Mouse (Mus musculus): ENCODE results near the gene Kcnk18. TPM values are rescaled to one million over a fixed set of nuclear protein-coding genes. Genes with fewer than 3 reads are reported as not detected.

The Kcnk18 gene
- polyA plus RNA-seq, 1 experiment from 2014 or later, result not detected

DNA sequence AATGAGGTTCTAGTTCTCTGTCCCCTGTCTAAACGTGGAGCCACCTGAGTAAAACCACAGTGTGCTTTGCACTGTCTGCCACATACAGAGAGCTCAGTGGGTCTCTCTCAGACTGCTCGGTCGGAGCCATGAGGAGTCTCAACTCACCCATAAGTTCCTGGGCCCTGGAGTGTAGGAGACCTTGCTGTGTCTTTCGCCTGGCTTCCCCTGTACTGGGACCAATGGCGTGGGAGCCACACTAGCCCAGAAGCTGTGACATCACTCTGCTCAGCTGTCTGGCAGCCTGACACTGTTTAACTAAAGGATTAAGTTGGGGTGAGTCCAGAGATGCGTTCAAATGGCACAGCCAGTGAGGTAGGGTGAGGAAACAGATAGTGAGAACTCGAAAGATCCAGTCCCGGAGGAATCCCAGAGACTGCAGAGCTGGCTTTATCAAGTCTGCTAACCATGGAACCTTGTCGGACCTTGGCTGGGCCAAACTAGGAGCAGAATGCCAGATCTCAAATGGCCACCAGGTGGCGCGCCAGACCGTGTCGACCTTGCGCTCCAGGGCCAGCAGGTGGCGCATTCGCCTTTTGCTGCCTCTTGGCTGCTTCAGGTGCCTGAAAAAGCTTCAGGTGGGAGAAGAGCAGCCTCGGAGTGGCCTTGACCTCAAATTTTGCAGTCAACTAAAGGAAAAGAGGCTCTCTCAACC is 20.3 kb downstream of the Kcnk18 start:
- H3K27ac ChIP-seq (ENCODE audit: low read depth, low read length), result no peak overlapping the region
- H3K4me1 ChIP-seq (ENCODE audit: control insufficient read depth, insufficient read depth, low read length), result no peaks in the 10 kb centered on the region
- H3K9me3 ChIP-seq (ENCODE audit: control insufficient read depth, low read length), result no peaks in the 10 kb centered on the region
- H3K4me3 ChIP-seq (ENCODE audit: low read depth, low read length), result no peak overlapping the region
- H3K4me2 ChIP-seq (ENCODE audit: low read depth, low read length), result no peak overlapping the region
- ATAC-seq (ENCODE audit: low read depth), result peak; percentile 54; the same call in 1 of the 2 replicates
- H3K27me3 ChIP-seq (ENCODE audit: control insufficient read depth, insufficient read depth, low read length), result no peaks in the 10 kb centered on the region
- WGBS, result 28% methylated on average over 17 of the region's 17 CpGs
- no peak overlapping the region for H3K9ac ChIP-seq (replicated peaks; ENCODE audit: low read depth, low read length)
- no peaks in the 10 kb centered on the region for H3K36me3 ChIP-seq (ENCODE audit: control insufficient read depth, insufficient read depth, low read length)

DNA sequence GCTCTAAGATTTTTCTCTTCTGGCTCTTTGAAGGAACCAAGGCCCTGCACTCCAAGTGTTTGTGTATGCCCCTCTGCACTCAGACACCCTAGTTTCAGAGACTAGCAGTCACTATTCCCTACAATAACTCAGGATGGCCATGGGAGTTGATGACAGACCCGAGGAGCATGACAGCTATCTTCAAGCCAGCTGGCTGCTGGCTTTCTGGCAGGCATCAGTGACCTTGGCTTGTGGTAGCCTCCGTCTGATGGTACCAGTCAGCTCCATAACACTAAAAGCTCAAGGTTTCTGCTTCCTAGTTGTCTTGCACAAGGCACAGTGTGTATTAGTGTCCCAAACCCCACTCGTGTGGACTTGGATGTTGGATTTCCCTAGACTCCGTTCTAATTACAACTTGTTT is 23.0 kb downstream of the Kcnk18 start:
- 87% methylated on average over 4 of the region's 4 CpGs for WGBS
- Histone ChIP-seq H3K4me2 (ENCODE audit: low read depth, low read length) (no peak overlapping the region), H3K36me3 (ENCODE audit: control insufficient read depth, insufficient read depth, low read length) (no peaks in the 10 kb centered on the region), H3K27ac (ENCODE audit: low read depth, low read length) (no peak overlapping the region), H3K9ac (replicated peaks; ENCODE audit: low read depth, low read length) (no peak overlapping the region), H3K4me1 (ENCODE audit: control insufficient read depth, insufficient read depth, low read length) (no peaks in the 10 kb centered on the region), H3K4me3 (ENCODE audit: low read depth, low read length) (no peak overlapping the region), H3K9me3 (ENCODE audit: control insufficient read depth, low read length) (no peaks in the 10 kb centered on the region), H3K27me3 (ENCODE audit: control insufficient read depth, insufficient read depth, low read length) (no peaks in the 10 kb centered on the region)
- no peak for ATAC-seq (ENCODE audit: low read depth)

DNA sequence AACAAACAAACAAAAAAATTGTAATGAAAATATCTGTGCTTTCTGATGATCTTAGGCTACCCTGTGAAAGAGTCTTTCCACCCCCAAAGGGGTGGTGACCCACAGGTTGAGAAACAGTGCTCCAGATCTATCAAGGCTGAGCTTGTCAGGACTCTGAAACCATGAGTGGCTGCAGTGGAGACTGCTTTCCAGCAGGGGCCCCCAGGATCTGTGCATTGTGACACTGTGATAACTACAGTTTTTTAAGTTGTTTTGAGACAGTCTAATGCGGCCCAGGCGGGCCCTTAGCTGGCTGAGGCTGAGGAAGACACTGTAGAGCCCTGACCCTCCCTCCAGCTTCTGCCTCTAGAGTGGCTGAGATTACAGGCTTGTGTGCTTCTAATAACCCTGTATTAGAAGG is 24.0 kb downstream of the Kcnk18 start:
- H3K4me3 ChIP-seq (ENCODE audit: low read depth, low read length), result no peak overlapping the region
- no peaks in the 10 kb centered on the region for H3K27me3 ChIP-seq (ENCODE audit: control insufficient read depth, insufficient read depth, low read length)
- no peaks in the 10 kb centered on the region for H3K4me1 ChIP-seq (ENCODE audit: control insufficient read depth, insufficient read depth, low read length)
- WGBS, result 88% methylated on average over 2 of the region's 2 CpGs
- H3K27ac ChIP-seq (ENCODE audit: low read depth, low read length), result no peak overlapping the region
- H3K9me3 ChIP-seq (ENCODE audit: control insufficient read depth, low read length), result no peaks in the 10 kb centered on the region
- H3K9ac ChIP-seq (replicated peaks; ENCODE audit: low read depth, low read length), result no peak overlapping the region
- no peaks in the 10 kb centered on the region for H3K36me3 ChIP-seq (ENCODE audit: control insufficient read depth, insufficient read depth, low read length)
- no peak for ATAC-seq (ENCODE audit: low read depth)
- H3K4me2 ChIP-seq (ENCODE audit: low read depth, low read length), result no peak overlapping the region

DNA sequence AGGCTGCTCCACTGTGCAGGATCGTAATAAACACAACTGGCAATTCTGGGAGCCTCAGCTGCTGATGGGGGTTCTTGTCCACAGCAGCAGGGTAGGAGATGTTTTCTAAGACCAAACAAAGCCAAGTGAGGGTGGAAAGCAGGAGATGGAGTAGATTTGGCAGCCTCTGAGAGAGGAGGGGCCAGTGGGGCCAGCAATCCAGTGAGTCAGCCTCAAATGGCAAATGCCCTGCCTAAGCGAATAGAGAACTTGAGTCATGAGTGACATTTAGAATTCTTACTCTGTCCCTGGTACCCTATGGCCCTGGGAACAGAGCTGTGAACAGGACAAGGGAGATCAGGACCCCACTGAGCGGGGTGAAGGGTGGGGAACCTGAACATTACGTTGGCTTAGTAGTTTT is 29.1 kb downstream of the Kcnk18 start:
- H3K9me3 ChIP-seq (ENCODE audit: control insufficient read depth, low read length), result no peaks in the 10 kb centered on the region
- no peak for ATAC-seq (ENCODE audit: low read depth)
- no peak overlapping the region for H3K9ac ChIP-seq (replicated peaks; ENCODE audit: low read depth, low read length)
- no peak overlapping the region for H3K27ac ChIP-seq (ENCODE audit: low read depth, low read length)
- WGBS, result 83% methylated on average over 4 of the region's 4 CpGs
- no peaks in the 10 kb centered on the region for H3K4me1 ChIP-seq (ENCODE audit: control insufficient read depth, insufficient read depth, low read length)
- H3K27me3 ChIP-seq (ENCODE audit: control insufficient read depth, insufficient read depth, low read length), result no peaks in the 10 kb centered on the region
- H3K36me3 ChIP-seq (ENCODE audit: control insufficient read depth, insufficient read depth, low read length), result no peaks in the 10 kb centered on the region
- H3K4me3 ChIP-seq (ENCODE audit: low read depth, low read length), result no peak overlapping the region
- no peak overlapping the region for H3K4me2 ChIP-seq (ENCODE audit: low read depth, low read length)

DNA sequence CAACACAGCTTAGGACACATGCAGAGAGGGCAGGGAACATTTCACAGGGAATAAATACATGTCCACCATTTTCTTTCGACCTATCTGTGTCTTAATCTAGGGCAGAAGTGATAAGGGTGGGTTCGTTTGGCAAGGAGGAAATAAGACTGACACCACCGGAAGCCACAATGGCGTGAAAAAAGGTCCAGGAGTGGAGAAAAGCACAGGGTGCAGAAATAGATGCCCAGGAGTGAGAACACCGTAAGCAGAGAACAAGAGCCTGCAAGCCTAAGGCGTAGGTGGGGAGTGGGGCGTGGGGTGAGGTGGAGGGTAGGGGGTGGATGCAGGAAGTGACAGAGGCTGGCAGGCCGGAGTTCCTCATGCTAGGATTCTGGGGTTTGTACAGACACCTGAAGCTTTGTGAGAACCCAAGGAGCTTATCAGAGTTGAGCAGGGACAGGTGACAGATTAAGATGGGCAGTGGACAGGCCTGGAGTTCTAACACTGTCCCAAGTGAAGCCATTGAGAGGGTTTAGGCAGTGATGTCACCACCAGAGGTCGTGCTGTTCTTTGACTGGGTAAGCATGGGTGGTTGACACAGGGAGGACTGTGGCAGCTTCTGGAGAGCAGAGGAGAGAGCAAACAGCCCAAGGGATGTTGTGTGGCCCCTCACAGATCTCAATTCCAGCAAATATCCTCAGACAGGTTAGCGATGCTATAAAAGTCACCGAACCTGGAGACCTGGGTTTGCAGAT is 29.7 kb downstream of the Kcnk18 start:
- WGBS, result 82% methylated on average over 11 of the region's 11 CpGs

DNA sequence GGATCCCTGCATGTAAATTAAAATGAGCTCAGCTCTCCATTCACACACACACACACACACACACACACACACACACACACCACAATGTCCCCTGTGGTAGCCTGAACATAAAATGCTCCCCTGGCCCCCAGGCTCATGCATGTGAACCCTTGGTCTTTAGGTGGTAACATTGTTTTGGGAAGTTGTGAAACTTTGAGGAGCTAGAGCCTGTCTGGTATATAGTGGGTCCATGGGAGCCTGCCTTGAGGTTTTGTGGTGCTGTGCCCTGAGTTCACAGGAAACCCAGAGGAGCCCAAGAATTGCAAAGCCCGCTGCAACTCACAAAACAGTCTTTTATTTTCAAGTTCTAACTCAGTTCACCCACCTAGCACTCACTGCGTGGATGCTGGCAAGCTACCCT is 33.6 kb downstream of the Kcnk18 start:
- Histone ChIP-seq H3K4me3 (ENCODE audit: low read depth, low read length) (no peak overlapping the region), H3K9ac (replicated peaks; ENCODE audit: low read depth, low read length) (no peak overlapping the region), H3K4me2 (ENCODE audit: low read depth, low read length) (no peak overlapping the region), H3K36me3 (ENCODE audit: control insufficient read depth, insufficient read depth, low read length) (no peaks in the 10 kb centered on the region), H3K4me1 (ENCODE audit: control insufficient read depth, insufficient read depth, low read length) (no peaks in the 10 kb centered on the region), H3K27me3 (ENCODE audit: control insufficient read depth, insufficient read depth, low read length) (no peaks in the 10 kb centered on the region), H3K27ac (ENCODE audit: low read depth, low read length) (no peak overlapping the region), H3K9me3 (ENCODE audit: control insufficient read depth, low read length) (no peaks in the 10 kb centered on the region)
- 75% methylated on average over 2 of the region's 2 CpGs for WGBS
- ATAC-seq (ENCODE audit: low read depth), result no peak

More for the DNA sequence above, 29.7 kb downstream of the Kcnk18 start:
- no peak overlapping the region for H3K9ac ChIP-seq (replicated peaks; ENCODE audit: low read depth, low read length)
- H3K27me3 ChIP-seq (ENCODE audit: control insufficient read depth, insufficient read depth, low read length), result no peaks in the 10 kb centered on the region
- ATAC-seq (ENCODE audit: low read depth), result no peak
- no peak overlapping the region for H3K4me2 ChIP-seq (ENCODE audit: low read depth, low read length)
- no peak overlapping the region for H3K27ac ChIP-seq (ENCODE audit: low read depth, low read length)
- H3K36me3 ChIP-seq (ENCODE audit: control insufficient read depth, insufficient read depth, low read length), result no peaks in the 10 kb centered on the region
- no peaks in the 10 kb centered on the region for H3K4me1 ChIP-seq (ENCODE audit: control insufficient read depth, insufficient read depth, low read length)
- H3K4me3 ChIP-seq (ENCODE audit: low read depth, low read length), result no peak overlapping the region
- no peaks in the 10 kb centered on the region for H3K9me3 ChIP-seq (ENCODE audit: control insufficient read depth, low read length)

DNA sequence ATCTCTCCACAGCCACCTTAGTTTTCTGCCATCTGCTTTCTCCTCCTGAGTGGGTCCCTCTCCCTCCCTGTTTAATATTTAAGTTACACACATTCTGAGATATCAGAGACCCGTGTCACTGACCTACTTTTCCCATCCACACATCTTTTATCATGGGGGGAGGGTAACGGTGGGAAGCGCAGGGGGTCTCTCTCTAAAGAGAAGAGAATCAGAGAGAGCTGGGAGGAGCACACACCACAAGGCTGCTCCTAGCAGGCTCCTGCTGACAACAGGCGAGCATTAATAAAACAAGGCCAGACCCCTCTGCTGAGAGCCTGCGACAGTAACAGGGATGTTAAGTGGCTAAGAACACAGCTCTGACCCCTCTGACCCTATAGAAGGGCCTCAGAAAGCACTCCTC is 40.6 kb downstream of the Kcnk18 start:
- Histone ChIP-seq H3K4me2 (ENCODE audit: low read depth, low read length) (no peak overlapping the region), H3K4me1 (ENCODE audit: control insufficient read depth, insufficient read depth, low read length) (peaks cover 5% of the 10 kb centered on the region; the same call in 1 of the 2 replicates), H3K9me3 (ENCODE audit: control insufficient read depth, low read length) (no peaks in the 10 kb centered on the region), H3K27ac (ENCODE audit: low read depth, low read length) (no peak overlapping the region), H3K36me3 (ENCODE audit: control insufficient read depth, insufficient read depth, low read length) (no peaks in the 10 kb centered on the region), H3K9ac (replicated peaks; ENCODE audit: low read depth, low read length) (no peak overlapping the region), H3K4me3 (ENCODE audit: low read depth, low read length) (no peak overlapping the region), H3K27me3 (ENCODE audit: control insufficient read depth, insufficient read depth, low read length) (0 out of 2 replicates have a peak, but pooled peaks cover 2% of the 10 kb centered on the region)
- ATAC-seq (ENCODE audit: low read depth), result no peak
- WGBS, result 43% methylated on average over 5 of the region's 5 CpGs

DNA sequence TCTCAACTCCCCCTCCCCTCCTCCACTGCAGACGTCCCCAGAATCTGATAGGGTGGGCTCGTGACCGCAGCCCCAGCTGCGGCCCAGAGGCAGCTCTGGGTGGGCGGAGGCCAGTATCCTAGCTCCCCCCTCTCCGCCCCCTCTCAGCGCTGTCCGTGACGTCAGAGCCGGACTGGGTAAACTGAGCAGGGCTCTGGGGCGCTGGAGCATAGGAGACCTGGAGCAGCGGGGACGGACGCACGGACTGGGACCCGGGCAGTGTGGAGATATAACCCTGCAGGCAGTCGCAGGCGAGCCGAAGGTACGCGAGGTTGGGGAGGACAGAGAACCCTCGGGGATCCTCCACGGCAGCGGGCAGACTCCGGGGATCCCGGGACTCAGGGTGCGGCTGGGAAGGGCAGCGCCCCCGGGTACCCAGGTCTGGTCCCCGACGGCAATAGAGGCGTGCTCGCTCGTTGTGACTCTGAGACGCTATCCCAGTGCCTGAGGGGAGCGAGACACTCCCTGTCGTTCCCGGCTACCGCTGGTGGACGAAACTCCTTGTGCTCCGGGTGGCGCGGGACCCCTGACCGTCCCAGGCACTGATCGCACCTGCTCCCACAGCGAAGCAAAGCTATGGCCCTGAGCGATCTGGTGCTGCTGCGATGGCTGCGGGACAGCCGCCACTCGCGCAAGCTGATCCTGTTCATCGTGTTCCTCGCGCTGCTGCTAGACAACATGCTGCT is 41.9 kb downstream of the Kcnk18 start, which contains the start of gene Slc18a2:
Gene Slc18a2 (plus strand): TSS at position 179 of the 725 bp plus-strand sequence.
- Histone ChIP-seq H3K27me3 (ENCODE audit: control insufficient read depth, insufficient read depth, low read length) (0 out of 2 replicates have a peak, but pooled peaks cover 2% of the 10 kb centered on the region), H3K9ac (replicated peaks; ENCODE audit: low read depth, low read length) (peak within 1 kb of the TSS; percentile 39), H3K36me3 (ENCODE audit: control insufficient read depth, insufficient read depth, low read length) (no peaks in the 10 kb centered on the region), H3K4me1 (ENCODE audit: control insufficient read depth, insufficient read depth, low read length) (peaks cover 5% of the 10 kb centered on the region; the same call in 1 of the 2 replicates), H3K9me3 (ENCODE audit: control insufficient read depth, low read length) (no peaks in the 10 kb centered on the region), H3K4me2 (ENCODE audit: low read depth, low read length) (peak within 1 kb of the TSS; percentile 85), H3K4me3 (ENCODE audit: low read depth, low read length) (peak within 1 kb of the TSS; percentile 36), H3K27ac (ENCODE audit: low read depth, low read length) (no peak within 1 kb of the TSS)
- peak; percentile 77 for ATAC-seq (ENCODE audit: low read depth)
- under 1% methylated on average over 52 of the region's 55 CpGs for WGBS
